Mouse (Mus musculus): ENCODE results near the gene Gpatch8.

Gpatch8 gene

GRCm38 (mm10) chr11:102461764-102462163 lies 94.4 kb downstream of the Gpatch8 start:
- in situ Hi-C loops (cut with MboI; ENCODE audit: unreplicated experiment in 2 of 2), result no loop called here

GRCm38 (mm10) chr11:102460541-102460940 lies 95.7 kb downstream of the Gpatch8 start:
- in situ Hi-C loops (cut with MboI; ENCODE audit: unreplicated experiment in 2 of 2), result no loop called here

GRCm38 (mm10) chr11:102455740-102456396 lies 100.3 kb downstream of the Gpatch8 start:
- in situ Hi-C loops (cut with MboI; ENCODE audit: unreplicated experiment in 2 of 2), result no loop called here

GRCm38 (mm10) chr11:102453131-102453530 lies 103.1 kb downstream of the Gpatch8 start:
- in situ Hi-C loops (cut with MboI; ENCODE audit: unreplicated experiment in 2 of 2), result no loop called here

GRCm38 (mm10) chr11:102449043-102450008 lies 106.9 kb downstream of the Gpatch8 start:
- in situ Hi-C loops (cut with MboI; ENCODE audit: unreplicated experiment in 2 of 2), result no loop called here

- in situ Hi-C loops (cut with MboI; ENCODE audit: unreplicated experiment in 2 of 2), result no loop called here
These were observed 107.9 kb downstream of the Gpatch8 start for GRCm38 (mm10) chr11:102448327-102448726.

- in situ Hi-C loops (cut with MboI; ENCODE audit: unreplicated experiment in 2 of 2), result no loop called here
These were observed 108.7 kb downstream of the Gpatch8 start, which contains the start of gene Fam171a2 for GRCm38 (mm10) chr11:102447497-102447896. Gene Fam171a2, minus strand, starts transcription at chr11:102447682.

DNA sequence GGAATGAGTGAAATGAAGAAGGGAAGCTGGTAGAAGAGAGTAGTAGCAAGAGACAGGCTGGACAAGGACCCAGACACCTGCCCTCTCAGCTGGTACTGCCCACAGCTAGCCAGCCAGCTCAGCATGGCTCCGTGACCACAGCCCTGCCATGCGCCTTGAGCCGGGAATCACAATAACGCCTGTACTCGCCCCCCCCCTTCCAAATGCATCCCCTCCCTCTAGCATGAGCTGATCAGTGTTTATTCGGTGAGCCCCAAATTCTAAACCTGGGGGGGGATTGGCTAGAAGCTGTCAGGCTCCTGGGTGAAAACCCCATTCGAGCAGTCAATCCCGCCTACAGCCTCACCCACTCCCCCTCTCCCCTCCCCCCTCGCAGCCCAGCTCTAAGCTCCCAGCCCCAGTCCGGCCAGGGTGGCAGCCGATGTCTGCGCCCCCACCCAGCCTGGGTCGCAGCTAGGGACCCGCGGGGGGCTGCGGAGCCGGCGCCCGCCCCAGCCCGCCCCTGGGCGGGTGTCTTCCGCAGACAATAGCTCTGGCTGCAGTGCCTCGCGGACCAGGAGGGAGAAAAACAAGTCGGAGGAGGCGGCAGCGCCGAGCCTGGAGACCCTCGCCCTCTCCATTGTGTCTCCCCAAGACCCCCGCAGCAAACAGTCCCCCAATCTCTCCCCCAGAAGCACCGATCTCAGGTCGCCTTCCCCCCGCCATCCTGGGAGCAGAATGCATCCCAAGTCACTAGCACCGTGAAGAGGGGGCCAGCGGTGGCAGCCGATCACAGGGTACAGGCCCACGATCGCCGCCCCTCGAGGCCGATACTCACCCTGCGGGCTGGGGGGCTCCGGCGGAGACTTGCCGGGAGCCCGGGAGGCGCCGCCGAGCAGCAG lies 109.4 kb downstream of the Gpatch8 start:
- in situ Hi-C loops (cut with MboI; ENCODE audit: unreplicated experiment in 2 of 2), result no loop called here

DNA sequence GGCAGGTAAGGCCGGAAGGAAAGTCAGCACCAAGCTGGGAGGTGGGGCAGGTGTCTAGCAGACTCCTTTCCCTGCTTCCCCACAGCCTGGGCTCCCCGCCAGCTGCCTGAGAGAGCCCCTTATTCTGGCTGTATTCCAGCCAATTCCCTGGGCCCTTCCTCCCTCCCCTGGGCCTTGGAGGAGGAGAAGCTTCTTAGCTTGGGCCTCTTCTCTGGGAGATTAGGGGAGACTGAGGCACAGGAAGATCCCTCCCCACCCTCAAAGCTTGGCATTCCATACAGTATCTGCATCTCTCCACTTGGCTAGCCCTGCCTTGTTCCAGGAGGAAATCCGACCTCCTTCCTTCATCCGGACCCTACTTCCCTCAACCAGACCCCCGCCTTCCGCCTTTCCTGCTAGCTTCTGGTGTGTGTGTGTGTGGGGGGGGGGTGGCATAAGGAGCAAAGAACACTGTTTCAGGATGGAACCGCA lies 110.3 kb downstream of the Gpatch8 start:
- in situ Hi-C loops (cut with MboI; ENCODE audit: unreplicated experiment in 2 of 2), result no loop called here

DNA sequence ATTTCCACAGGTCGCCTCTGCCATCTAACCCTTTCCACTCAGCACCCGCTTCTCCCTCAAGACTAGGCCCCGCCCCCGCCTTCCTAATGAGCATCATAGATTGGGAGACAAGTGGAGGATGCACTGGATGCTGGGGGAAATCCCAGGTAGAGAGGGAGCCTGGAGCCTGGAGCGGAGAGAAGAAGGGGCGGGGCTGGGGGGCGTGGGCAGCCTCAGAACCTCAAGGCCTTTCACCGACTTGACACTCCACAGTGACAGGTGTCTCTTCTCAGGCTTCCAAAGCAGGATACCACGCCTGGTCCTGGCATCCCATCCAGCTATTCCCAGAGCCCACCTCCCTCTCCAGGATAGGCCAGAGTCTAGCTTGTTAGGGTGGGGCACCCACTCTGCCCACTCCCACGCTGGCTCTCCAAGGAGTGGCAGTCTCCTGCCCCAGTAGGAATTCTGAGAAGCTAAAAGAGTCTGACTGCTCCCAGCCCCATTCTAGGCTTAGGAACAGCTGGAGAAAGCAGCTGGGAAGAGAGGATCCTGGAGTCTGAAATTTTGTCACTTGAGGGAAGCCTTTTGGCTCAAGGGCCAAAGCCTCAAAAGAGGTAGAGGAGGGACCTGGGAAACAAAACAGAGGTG lies 110.8 kb downstream of the Gpatch8 start:
- in situ Hi-C loops (cut with MboI; ENCODE audit: unreplicated experiment in 2 of 2), result no loop called here

- in situ Hi-C loops (cut with MboI; ENCODE audit: unreplicated experiment in 2 of 2), result no loop called here
These were observed 111.4 kb downstream of the Gpatch8 start for GRCm38 (mm10) chr11:102444781-102445180.

- in situ Hi-C loops (cut with MboI; ENCODE audit: unreplicated experiment in 2 of 2), result no loop called here
These were observed 111.9 kb downstream of the Gpatch8 start for GRCm38 (mm10) chr11:102444321-102444720.

DNA sequence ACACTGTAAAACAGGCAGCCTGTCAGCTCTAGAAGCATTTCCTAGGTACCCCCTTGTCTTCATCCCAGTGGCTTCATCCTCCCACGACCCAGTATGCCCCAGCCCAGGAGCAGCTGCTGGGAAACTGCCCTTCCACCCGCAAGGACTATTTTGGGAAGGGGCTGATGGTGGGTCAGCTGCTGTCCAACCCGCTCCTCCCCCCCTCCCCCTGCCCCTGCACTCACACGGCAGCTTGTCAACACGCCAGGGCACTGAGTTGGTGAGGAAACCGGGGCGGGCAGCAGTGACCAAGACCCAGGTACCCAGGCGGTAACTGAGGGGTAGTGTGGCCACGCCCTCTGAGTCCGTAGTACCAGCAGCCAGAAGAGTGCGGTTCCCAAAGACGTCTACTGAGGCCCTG lies 112.5 kb downstream of the Gpatch8 start:
- in situ Hi-C loops (cut with MboI; ENCODE audit: unreplicated experiment in 2 of 2), result no loop called here

DNA sequence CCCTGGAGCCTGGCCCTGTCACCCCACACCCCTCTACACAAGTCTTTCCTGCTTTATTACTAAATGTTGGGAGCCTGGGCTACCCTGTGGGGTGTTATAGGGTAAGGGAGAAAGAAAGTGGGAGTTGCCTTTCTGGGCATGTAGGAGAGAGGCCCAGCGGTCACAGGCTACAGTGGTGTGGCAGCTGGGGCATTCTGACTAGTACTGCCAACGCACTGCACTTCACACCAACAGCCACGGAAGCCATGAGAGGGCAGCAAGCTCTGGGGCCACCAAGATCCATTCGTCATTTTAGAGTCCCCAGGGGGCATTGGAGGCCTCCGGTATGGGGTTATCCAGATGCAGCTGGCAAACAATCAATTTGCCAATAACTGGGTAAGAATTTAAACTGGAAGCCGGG lies 114.1 kb downstream of the Gpatch8 start:
- in situ Hi-C loops (cut with MboI; ENCODE audit: unreplicated experiment in 2 of 2), result no loop called here

DNA sequence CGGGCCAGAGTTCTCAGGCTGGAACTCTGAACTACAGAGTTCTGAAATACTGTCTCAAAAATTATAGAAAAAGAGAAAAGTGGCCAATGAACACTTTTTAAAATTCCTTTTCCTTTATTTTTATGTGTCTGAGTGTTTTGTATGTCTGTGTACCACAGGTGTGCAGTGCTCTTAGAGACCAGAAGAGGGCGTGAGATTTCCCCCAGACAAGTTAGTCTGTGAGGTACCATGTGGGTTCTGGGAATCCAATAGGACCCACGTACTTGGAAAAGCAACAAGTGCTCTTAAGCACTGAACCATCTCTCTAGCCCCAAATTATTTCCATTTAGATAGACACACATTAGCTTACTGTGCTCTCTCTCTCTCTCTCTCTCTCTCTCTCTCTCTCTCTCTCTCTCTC lies 114.8 kb downstream of the Gpatch8 start:
- in situ Hi-C loops (cut with MboI; ENCODE audit: unreplicated experiment in 2 of 2), result no loop called here

- in situ Hi-C loops (cut with MboI; ENCODE audit: unreplicated experiment in 2 of 2), result no loop called here
These were observed 115.9 kb downstream of the Gpatch8 start for GRCm38 (mm10) chr11:102440255-102440654.

- in situ Hi-C loops (cut with MboI; ENCODE audit: unreplicated experiment in 2 of 2), result loop anchor here in 1 of 2 experiments (10.0 kb wide), 1 partner anchor 135 kb away; no protein-coding TSS in a partner anchor
These were observed 116.8 kb downstream of the Gpatch8 start for GRCm38 (mm10) chr11:102439093-102440082.

DNA sequence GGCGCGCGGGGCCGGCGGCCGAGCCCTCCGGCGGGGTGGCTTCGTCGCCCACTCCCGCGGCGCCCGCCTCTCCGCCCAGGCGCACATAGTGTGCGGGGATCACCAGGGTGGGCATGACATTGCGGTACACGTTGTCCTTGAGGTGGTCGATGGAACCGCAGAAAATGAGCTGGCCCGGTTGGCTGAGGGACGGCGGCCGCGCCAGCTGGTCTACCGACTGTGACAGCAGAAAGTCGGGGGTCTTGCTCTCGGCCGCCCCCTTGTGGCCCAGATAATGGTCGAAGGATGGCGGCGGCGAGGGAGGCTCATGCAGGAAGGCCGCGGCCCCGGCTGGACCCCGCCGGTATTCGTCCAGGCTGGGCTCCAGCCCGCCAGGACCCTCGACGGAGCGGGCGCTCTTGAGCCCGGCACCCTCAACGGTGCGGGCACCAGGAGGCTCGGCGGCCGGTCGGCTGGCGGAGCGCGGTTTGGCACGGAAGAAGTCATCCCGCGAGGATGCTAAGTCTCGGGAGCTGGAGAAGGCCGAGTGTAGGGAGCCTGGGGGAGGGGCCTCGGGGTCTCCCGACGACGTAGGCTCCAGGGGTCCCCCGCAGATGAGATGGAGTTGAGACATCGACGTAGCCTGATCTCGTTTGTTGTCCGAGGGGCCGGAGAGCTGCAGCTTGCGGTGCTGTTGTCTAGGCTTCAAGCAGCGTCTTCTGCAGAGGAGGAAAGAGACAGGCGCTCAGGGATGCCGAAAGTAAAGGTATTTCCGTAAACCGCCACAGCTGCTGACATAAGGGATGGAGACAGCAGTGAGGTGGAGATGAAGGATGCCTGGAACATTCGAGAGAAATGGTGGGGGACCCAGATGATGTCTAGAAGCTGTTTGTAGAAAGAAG lies 117.7 kb downstream of the Gpatch8 start:
- in situ Hi-C loops (cut with MboI; ENCODE audit: unreplicated experiment in 2 of 2), result loop anchor here in 1 of 2 experiments (10.0 kb wide), 1 partner anchor 134 kb away; no protein-coding TSS in a partner anchor

Data from v-Abl transformed pro-B cells (cell line).